Mouse (Mus musculus): ENCODE measurements around the gene Lrig2.

Lrig2 gene
- long read RNA-seq, experiment 1, partial matches to known transcripts = 1 of 4 reads
- long read RNA-seq, experiment 1, other reads (novel, unspliced or antisense) = 3 of 4 reads
- long read RNA-seq, experiment 2, full-length matches to known transcripts = 3 of 6 reads
- long read RNA-seq, experiment 2, partial matches to known transcripts = 2 of 6 reads
- long read RNA-seq, experiment 2, other reads (novel, unspliced or antisense) = 1 of 6 reads

DNA sequence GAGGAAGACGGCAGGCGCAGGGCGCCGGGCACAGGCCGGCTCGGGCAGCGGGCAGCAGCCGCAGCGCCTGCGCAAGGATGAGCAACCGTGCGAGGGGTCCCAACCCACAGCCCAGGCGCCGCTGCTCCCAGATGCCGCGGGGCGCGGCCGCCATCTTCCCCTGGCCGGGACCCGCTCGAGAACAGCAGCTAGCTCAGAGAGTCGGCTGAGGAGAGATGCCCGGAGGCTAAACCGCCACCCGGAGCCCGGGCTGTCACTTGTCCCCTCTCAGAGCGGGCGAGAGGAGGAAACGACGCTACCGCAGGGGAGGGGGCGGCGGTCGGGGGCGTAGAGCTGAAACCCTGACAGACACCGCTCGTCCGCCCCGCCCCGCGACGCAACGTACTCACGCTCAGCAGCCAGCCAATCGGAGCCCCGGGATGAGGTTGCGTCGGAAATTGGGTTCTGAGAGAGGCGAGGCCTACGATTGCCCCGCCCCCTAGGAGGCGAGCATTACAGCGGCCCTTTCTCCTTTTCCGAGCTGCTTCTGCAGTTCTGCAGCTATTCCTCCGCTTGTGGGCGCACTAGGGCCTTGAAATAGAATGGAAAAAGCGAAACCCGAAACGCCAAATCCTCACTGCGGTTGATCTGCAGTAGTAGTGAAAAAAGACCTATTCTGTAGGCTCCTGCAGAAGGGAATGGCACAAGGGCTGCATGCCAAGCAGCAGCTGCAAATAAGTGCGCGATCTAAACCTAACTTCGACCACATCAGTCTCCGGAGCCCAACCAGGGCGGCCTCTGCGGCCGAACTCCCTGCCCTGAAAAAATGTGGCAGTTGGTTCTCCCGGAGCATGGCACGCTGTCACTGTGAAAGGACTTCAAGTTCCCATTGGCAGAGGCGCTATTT, at the start of gene Lrig2:
TSS of gene Lrig2 (minus strand) at position 381 of the 886 bp plus-strand sequence.
- intact Hi-C loops (cut with DNase I) = loop anchor here (10.0 kb wide), 1 partner anchor 163 kb away; no protein-coding TSS in a partner anchor

- intact Hi-C loops (cut with DNase I) = no loop called here
Observed at GRCm38 (mm10) chr3:104556624-104557023, 44.9 kb upstream of the Lrig2 start.

DNA sequence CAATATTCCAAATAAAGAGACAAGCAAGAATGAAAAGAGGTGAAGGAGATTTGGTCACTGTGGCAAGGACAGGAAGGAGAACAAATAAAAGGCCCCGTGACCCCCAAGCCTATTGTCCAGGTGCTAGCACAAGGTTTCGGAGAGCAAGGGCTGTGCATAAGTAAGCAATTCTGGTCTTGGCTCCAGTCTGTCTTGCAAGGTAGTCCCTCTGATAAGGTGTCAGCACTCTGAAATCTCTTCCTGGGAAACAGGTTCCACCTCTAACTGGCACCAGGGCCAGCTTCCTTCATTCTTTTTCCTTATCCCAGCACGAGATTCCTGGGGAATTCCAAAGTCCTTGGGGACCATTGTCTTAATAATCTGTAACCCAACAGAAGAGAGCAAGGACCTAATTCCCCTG, 38.9 kb upstream of the Lrig2 start:
- intact Hi-C loops (cut with DNase I) = no loop called here

DNA sequence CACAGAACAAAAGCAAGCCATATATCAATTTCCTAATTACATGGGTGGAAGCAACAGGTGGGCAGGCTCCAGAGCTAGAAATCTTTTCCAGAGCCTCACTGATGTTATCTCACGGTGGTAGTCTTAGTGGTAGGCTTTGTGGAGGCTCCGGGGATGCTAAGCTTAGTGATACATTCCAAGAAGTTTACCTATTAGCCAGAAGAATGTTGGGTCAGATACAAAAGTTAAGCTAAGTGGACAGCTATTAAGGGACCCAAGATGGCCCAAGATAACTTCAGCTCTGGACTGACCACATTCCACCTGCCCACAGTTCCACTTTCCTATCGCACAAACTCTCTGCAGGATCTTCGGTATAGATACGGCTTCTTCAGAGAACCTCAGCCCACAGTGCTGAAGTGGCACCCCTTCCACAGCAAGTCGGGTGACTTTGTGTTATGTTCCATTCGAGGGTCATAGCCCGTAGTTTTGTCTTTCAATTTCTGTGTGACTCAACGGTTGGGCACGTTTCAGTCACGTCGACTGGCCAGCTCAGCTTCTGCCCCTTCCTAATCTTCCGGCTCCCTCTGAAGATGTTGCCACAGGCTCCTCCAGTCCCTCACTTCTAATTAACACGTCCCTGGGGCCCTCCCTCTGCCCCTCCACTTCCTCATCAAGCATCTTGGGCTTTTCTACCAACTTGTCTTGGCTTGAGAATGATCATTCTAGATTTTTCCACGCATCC, 36.8 kb upstream of the Lrig2 start:
- intact Hi-C loops (cut with DNase I) = no loop called here

DNA sequence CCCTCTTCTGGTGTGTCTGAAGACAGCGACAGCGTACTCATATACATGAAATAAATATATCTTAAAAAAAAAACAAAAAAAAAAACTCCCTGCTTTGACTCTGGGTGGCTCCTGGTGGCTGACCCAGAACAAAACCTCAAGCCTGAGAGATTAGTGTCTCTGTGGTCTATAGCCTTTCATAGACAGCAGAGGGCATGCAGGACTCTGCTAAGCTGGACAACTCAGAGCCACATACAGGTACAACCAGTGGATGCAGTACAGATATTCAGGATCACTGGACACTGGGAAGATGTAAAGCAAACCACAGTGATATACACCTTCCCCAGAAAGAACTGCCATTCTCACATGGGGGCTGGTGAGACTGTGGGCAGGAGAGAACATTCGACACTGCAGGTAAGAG, 32.1 kb upstream of the Lrig2 start:
- intact Hi-C loops (cut with DNase I) = no loop called here

- intact Hi-C loops (cut with DNase I) = no loop called here
Observed at GRCm38 (mm10) chr3:104542065-104542429, 30.3 kb upstream of the Lrig2 start.

- intact Hi-C loops (cut with DNase I) = loop anchor here (2.0 kb wide), 1 partner anchor 141 kb away; no protein-coding TSS in a partner anchor
Observed at GRCm38 (mm10) chr3:104541139-104542064, 29.7 kb upstream of the Lrig2 start.

- intact Hi-C loops (cut with DNase I) = loop anchor here (2.0 kb wide), 1 partner anchor 142 kb away; no protein-coding TSS in a partner anchor
Observed at GRCm38 (mm10) chr3:104540480-104541138, 28.9 kb upstream of the Lrig2 start.

GRCm38 (mm10) chr3:104533223-104533622, 21.5 kb upstream of the Lrig2 start:
- intact Hi-C loops (cut with DNase I) = no loop called here

GRCm38 (mm10) chr3:104526115-104526882, 14.6 kb upstream of the Lrig2 start:
- intact Hi-C loops (cut with DNase I) = no loop called here

- intact Hi-C loops (cut with DNase I) = no loop called here
Observed at GRCm38 (mm10) chr3:104525516-104525915, 13.8 kb upstream of the Lrig2 start.

GRCm38 (mm10) chr3:104525029-104525428, 13.3 kb upstream of the Lrig2 start:
- intact Hi-C loops (cut with DNase I) = no loop called here

- intact Hi-C loops (cut with DNase I) = no loop called here
Observed at GRCm38 (mm10) chr3:104523333-104523871, 11.7 kb upstream of the Lrig2 start.

DNA sequence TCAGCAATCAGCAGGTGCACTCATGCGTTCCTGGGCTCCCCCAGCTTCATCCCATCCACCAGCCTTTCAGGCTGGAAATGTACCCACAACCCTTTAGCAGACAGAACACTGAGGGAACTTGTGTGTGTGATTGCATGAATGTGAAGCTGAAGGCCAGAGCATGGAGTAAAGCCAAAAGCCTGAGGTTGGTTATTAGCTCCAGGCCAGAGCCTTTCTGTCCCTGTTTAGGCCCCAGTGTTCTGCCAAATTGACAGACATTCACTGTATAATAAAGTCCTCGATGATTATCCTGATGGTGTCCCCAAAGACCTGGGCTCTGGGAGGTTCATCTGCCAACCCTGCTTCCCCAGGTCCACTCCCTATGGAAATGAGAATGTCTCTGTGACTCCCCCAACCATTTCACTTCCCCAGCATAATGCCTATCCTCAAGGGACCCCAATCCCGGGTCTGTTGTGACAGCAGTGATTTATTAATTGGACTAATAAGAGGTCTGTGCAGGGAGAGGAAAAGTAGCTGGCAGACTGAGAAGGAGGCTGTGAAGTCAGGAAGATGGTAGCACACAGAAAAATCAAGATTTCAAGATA, 9.7 kb upstream of the Lrig2 start:
- intact Hi-C loops (cut with DNase I) = no loop called here

DNA sequence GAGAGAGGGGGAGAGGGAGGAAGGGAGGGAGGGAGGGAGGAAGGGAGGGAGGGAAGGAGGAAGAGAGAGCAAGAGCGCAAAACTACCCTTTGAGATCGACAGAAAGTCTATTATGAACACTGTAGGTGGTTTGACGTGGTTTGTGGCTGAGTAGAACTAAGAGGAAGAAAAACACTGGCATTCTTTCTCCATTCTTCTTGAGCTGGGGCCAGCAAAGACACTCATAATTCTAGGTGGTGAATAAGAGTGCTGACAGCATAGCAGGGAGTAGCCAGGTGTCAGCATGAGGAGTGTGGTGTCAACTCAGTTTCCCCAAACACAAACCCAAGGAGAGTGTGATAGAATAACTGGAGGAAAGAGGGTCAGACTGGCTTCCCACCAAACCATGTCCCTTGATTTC, 8.8 kb upstream of the Lrig2 start:
- intact Hi-C loops (cut with DNase I) = no loop called here

DNA sequence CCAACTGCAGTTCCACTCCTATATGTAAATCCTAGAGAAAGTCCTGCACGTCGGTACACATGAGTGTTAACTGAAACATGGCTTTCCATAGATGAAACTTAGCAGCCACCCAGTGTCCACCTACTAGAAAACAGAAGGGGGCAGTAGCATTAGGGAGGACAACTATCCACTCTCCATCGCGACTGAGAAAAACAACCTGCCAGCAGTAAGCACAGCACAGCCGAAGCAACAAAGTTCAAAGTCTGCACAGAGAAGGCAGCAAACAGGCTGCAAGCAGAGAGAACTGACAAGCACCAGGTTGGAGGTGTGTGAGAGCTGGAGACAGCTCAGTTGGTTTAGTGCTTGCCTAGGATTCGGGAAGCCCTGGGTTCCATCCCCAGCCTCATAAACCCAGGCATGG, 7.2 kb upstream of the Lrig2 start:
- intact Hi-C loops (cut with DNase I) = loop anchor here (10.0 kb wide), 1 partner anchor 156 kb away; no protein-coding TSS in a partner anchor

GRCm38 (mm10) chr3:104518411-104518810, 6.7 kb upstream of the Lrig2 start:
- intact Hi-C loops (cut with DNase I) = loop anchor here (10.0 kb wide), 1 partner anchor 156 kb away; no protein-coding TSS in a partner anchor

GRCm38 (mm10) chr3:104517161-104517560, 5.4 kb upstream of the Lrig2 start:
- intact Hi-C loops (cut with DNase I) = loop anchor here (10.0 kb wide), 1 partner anchor 158 kb away; no protein-coding TSS in a partner anchor
